Mouse (Mus musculus): ENCODE measurements around the gene Ccdc85b. TPM values are rescaled to one million over a fixed set of nuclear protein-coding genes. Genes with fewer than 3 reads are reported as not detected.

The Ccdc85b gene
- polyA plus RNA-seq, 1 experiment from 2014 or later, result 6.8 TPM

DNA sequence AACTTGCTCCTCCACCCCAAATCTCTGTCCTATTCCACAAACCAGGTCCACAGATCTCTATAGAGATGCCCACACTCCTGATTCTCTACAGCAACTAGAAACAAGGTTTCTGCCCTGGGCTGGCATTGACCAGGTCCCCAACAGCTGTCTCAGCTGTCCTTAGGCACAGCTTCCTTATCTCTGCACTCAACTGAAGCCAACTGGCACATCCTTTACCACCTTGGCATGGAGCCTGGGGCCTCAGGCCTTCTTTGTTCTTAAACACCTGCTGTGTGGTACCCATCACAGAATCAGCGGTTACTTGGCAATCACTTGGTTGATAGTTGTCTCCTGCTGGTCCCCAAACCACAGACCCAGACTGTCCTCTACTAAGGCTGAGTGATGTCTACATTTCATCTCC lies 27.3 kb downstream of the Ccdc85b start:
- Histone ChIP-seq H3K9me3 (no peaks in the 10 kb centered on the region), H3K36me3 (peaks cover 22% of the 10 kb centered on the region), H3K4me3 (no peak overlapping the region), H3K9ac (no peak overlapping the region), H3K27ac (no peak overlapping the region), H3K4me1 (peaks cover 35% of the 10 kb centered on the region), H3K4me2 (no peak overlapping the region), H3K27me3 (no peaks in the 10 kb centered on the region)
- WGBS, result 87% methylated on average over 1 of the region's 1 CpGs
- no peak for ATAC-seq (ENCODE audit: insufficient number of reproducible peaks, insufficient read depth, low FRiP score, low TSS enrichment, low read depth)

DNA sequence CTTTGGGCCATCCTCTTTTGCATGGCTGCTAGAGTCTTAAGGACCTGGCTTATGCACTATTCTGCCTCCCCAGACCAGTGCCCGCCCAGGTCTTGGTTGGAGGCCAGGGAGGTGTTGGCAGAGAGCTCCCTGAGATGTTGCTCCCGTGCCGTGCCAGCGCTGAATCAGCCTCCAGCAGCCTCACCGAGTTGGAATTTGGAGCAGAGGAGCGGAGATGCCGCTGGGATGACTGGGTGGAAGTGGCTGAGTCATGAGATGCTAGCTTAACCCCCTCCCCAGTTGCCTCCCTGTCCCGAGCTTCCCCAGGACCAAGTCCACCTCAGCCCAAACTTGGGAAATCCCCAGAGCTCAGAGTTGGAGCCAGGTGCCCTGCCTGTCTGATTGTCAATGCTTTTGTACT lies 27.9 kb downstream of the Ccdc85b start:
- H3K4me1 ChIP-seq, result peaks cover 35% of the 10 kb centered on the region
- no peaks in the 10 kb centered on the region for H3K9me3 ChIP-seq
- no peak overlapping the region for H3K4me3 ChIP-seq
- H3K9ac ChIP-seq, result no peak overlapping the region
- H3K27me3 ChIP-seq, result no peaks in the 10 kb centered on the region
- no peak overlapping the region for H3K27ac ChIP-seq
- 73% methylated on average over 8 of the region's 8 CpGs for WGBS
- ATAC-seq (ENCODE audit: insufficient number of reproducible peaks, insufficient read depth, low FRiP score, low TSS enrichment, low read depth), result no peak
- no peak overlapping the region for H3K4me2 ChIP-seq
- peaks cover 22% of the 10 kb centered on the region for H3K36me3 ChIP-seq

DNA sequence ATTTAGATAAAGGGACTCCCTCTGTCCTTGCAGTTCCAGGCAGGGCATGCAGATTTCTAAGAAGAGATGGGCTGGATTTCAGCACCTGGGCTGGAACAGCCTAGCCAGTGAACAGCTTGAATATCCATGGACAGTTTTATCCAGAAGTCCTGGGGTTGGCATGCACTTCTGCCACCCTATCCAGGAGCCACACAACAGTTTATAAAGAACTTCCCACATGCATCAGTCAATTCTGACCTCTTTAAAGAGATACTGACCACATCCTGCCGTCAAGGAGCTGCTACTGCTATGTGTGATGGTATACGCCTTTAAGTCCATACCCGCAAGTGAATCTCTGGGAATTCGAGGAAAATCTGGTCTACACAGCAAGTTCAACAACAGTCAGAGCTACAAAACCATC lies 28.5 kb downstream of the Ccdc85b start:
- Histone ChIP-seq H3K9me3 (no peaks in the 10 kb centered on the region), H3K27me3 (no peaks in the 10 kb centered on the region), H3K9ac (0 out of 2 replicates have a peak overlapping the region, but pooled peaks have one; percentile 6), H3K36me3 (peaks cover 22% of the 10 kb centered on the region), H3K4me3 (no peak overlapping the region), H3K4me2 (no peak overlapping the region), H3K27ac (0 out of 2 replicates have a peak overlapping the region, but pooled peaks have one; percentile 33), H3K4me1 (peaks cover 35% of the 10 kb centered on the region)
- ATAC-seq (ENCODE audit: insufficient number of reproducible peaks, insufficient read depth, low FRiP score, low TSS enrichment, low read depth), result no peak
- 83% methylated on average over 4 of the region's 4 CpGs for WGBS

DNA sequence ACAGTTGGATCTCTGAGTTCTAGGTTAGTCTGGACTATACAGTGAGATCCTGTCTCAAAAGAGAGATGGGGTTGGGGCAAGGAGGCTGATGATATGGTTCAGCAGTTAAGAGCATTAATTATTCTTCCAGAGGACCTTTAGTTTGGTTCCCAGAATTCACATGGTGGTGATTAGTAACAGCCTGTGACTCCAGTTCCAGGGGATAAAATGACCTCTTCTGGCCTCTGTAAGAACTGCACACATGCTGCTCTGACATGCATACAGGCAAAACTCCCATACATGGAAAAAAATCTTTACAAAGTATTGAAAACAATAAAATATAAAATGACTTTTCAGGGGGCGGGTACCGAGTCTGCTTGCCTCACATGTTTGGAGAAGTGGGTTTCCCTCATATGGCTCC lies 29.6 kb downstream of the Ccdc85b start:
- no peak overlapping the region for H3K4me3 ChIP-seq
- H3K9me3 ChIP-seq, result no peaks in the 10 kb centered on the region
- WGBS, result 73% methylated on average over 2 of the region's 2 CpGs
- H3K36me3 ChIP-seq, result peaks cover 24% of the 10 kb centered on the region
- no peaks in the 10 kb centered on the region for H3K27me3 ChIP-seq
- H3K4me2 ChIP-seq, result no peak overlapping the region
- H3K9ac ChIP-seq, result no peak overlapping the region
- H3K27ac ChIP-seq, result peak overlapping the region; percentile 48; the same call in 1 of the 2 replicates
- H3K4me1 ChIP-seq, result peaks cover 34% of the 10 kb centered on the region
- no peak for ATAC-seq (ENCODE audit: insufficient number of reproducible peaks, insufficient read depth, low FRiP score, low TSS enrichment, low read depth)

DNA sequence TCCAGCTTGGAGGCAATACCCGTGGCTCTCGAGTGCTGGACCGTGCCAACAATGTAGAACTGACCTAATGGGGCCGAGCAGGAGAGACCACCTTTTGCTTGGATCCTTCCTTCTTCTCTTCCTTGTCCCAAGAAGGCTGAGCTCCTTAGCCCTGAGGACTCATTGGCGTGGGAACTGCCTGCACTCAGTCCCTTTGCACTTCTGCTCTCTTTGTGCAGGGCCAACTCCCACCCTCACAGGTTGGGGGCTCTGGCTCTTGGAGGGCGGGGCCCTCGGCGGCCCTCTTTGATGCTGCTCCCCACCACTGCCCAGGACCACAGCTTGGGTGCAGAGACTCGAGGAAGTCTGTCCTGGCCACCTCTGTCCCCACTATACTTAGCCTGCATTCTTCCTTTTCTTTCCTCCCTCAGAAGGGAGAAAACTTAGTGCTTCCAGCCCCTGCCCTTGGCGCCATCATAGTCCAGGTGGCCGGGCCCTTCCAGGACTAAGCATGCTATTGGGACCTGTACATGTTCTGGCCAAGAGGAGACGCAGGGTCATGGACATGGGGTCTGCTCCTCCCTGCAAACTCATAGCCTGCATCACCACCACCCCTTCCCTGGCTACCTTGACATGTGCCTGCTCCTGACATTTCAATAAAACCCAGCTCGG lies 30.9 kb downstream of the Ccdc85b start:
- Histone ChIP-seq H3K36me3 (peaks cover 37% of the 10 kb centered on the region), H3K4me2 (peak overlapping the region; percentile 79), H3K9ac (peak overlapping the region; percentile 93), H3K9me3 (no peaks in the 10 kb centered on the region), H3K27ac (no peak overlapping the region), H3K27me3 (no peaks in the 10 kb centered on the region), H3K4me3 (peak overlapping the region; percentile 72), H3K4me1 (peaks cover 37% of the 10 kb centered on the region)
- no peak for ATAC-seq (ENCODE audit: insufficient number of reproducible peaks, insufficient read depth, low FRiP score, low TSS enrichment, low read depth)
- 91% methylated on average over 13 of the region's 13 CpGs for WGBS

DNA sequence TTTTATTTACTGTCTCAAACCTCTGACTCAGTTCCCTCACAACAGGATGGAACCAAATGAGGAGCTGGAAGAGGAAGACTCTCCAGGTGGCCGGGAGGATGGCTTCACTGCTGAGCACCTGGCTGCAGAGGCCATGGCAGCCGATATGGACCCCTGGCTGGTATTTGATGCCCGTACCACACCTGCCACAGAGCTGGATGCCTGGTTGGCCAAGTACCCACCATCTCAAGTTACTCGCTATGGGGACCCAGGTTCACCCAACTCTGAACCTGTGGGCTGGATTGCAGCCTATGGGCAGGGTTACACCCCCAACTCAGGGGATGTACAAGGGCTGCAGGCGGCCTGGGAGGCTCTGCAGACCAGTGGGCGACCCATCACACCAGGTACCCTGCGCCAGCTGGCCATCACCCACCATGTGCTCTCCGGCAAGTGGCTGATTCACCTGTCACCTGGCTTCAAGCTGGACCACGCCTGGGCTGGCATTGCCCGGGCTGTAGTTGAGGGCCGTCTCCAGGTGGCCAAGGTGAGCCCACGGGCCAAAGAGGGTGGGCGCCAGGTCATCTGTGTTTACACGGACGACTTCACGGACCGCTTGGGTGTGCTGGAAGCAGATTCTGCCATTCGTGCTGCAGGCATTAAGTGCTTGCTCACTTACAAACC lies 31.7 kb downstream of the Ccdc85b start:
- H3K27me3 ChIP-seq, result no peaks in the 10 kb centered on the region
- H3K9ac ChIP-seq, result peak overlapping the region; percentile 93
- peak overlapping the region; percentile 72 for H3K4me3 ChIP-seq
- peaks cover 37% of the 10 kb centered on the region for H3K4me1 ChIP-seq
- peak overlapping the region; percentile 79 for H3K4me2 ChIP-seq
- H3K9me3 ChIP-seq, result no peaks in the 10 kb centered on the region
- ATAC-seq (ENCODE audit: insufficient number of reproducible peaks, insufficient read depth, low FRiP score, low TSS enrichment, low read depth), result no peak
- whole genome bisulfite sequencing, result 89% methylated on average over 18 of the region's 18 CpGs
- peaks cover 44% of the 10 kb centered on the region for H3K36me3 ChIP-seq
- no peak overlapping the region for H3K27ac ChIP-seq

DNA sequence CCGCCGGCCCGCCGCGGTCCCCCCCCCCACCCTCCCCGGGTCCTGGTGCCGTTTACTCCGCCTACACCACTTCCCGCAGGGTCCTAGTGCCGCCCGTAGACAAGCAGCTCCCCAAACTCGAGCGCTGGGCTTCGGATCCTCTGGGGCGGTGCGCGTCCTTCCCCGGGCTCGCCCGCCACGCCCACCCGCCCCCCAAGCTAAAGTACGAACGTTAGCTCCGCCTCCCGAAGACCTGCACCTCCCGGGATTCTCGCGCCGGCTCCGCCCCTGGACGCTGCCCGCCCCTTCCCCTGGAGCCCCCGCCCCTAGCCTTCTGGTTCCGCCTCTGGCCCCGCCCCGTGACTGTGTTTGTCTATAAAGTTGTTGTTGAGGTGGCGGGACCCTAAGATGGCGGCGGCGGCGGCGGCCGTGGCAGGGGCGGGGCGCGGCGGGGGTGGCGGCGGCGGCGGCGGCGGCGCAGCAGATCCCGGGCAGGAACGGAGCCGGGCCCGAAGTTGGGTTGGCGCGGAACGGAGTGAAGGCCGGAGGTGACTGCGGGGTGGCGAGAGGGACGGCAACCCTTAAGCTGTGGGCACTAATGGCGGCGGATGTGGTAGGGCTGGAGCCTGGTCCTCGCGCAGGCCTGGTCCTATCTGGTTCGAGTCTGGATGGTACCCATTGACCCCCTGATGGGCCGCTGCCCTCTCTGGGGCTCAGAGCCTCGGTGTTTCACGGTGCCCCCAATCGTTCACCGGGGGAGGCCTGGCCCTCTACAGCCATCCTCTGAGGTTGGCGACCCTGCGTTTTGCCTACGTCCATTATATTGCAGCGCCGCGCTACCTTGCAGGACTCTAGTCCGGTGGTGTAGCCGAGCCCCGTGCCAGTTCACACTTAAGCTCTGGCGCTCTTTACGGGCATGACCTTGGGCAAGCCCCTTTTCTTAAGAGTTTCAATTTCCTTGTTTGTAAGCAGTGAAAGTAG lies 32.6 kb downstream of the Ccdc85b start, which contains the start of the genes Drap1 and AI837181:
TSS of gene Drap1 (minus strand) at position 198 of the 960 bp plus-strand sequence.
TSS of gene AI837181 (plus strand) at position 363 of the 960 bp plus-strand sequence.
- Histone ChIP-seq H3K4me2 (peak within 1 kb of the TSS; percentile 79), H3K4me1 (peaks cover 37% of the 10 kb centered on the region), H3K9me3 (no peaks in the 10 kb centered on the region), H3K4me3 (peak within 1 kb of the TSS; percentile 72), H3K9ac (peak within 1 kb of the TSS; percentile 93), H3K27ac (peak within 1 kb of the TSS; percentile 90), H3K27me3 (no peaks in the 10 kb centered on the region), H3K36me3 (peaks cover 53% of the 10 kb centered on the region)
- WGBS, result under 1% methylated on average over 66 of the region's 87 CpGs
- peak; percentile 93 for ATAC-seq (ENCODE audit: insufficient number of reproducible peaks, insufficient read depth, low FRiP score, low TSS enrichment, low read depth)

DNA sequence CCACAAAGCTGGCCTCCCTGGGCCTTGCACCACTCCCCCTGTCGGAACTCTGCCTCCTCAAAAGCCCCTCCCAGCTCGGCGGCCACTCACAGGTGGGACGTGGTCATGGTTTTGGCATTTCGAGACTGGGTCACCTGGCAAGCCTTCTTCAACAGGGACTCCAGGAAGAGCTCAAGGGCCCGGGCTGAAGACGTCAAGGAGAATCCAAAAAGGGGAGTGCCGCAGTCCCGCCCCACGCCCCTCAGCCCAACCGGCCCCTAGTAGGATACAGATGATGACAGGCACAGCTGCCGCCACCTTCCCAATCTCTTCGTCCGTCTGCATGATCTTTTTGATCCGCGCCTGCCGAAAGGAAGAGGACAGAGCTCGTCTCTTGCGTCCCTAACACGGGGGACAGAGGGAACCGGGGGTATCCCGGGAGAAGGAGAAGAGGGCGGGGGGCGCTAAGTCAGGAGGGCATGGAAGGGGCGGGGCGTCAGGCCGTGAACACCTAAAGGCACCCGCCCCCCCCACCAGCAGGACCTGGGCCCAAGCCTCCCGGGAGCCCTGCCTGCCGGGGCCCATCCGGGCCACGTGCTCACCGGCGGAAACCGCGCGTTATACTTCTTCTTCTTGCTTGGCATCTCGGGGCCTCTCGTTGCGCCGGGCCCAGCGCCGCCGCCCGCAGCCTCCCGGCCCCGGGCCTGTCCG lies 33.5 kb downstream of the Ccdc85b start:
- peak; percentile 60 for ATAC-seq (ENCODE audit: insufficient number of reproducible peaks, insufficient read depth, low FRiP score, low TSS enrichment, low read depth)
- Histone ChIP-seq H3K27me3 (no peaks in the 10 kb centered on the region), H3K9me3 (no peaks in the 10 kb centered on the region), H3K36me3 (peaks cover 58% of the 10 kb centered on the region), H3K27ac (peak overlapping the region; percentile 90), H3K4me1 (peaks cover 37% of the 10 kb centered on the region), H3K4me3 (peak overlapping the region; percentile 72), H3K4me2 (peak overlapping the region; percentile 79), H3K9ac (peak overlapping the region; percentile 85)
- under 1% methylated on average over 47 of the region's 48 CpGs for WGBS

DNA sequence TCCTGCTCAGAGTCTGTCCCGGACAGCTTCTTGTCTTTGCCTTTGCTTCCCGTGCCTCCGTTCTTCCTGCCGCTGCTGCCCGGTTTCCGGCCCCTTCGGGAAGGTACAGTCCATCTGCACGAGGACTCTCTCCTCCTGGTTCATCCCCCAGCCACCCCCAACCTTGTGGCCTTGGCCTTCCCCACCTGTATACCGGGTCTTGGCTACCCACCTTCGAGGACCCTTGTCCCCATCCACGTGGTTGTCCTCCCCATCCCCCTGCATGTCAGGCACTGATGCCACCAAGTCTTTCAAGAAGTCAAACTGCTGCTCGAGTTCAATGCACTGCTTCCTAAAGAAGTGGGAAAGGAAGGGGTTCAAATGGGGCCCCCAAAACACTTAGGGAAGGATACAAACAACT lies 34.1 kb downstream of the Ccdc85b start:
- H3K4me1 ChIP-seq, result peaks cover 37% of the 10 kb centered on the region
- H3K9me3 ChIP-seq, result no peaks in the 10 kb centered on the region
- H3K36me3 ChIP-seq, result peaks cover 60% of the 10 kb centered on the region
- ATAC-seq (ENCODE audit: insufficient number of reproducible peaks, insufficient read depth, low FRiP score, low TSS enrichment, low read depth), result no peak
- H3K9ac ChIP-seq, result peak overlapping the region; percentile 85
- H3K27me3 ChIP-seq, result no peaks in the 10 kb centered on the region
- peak overlapping the region; percentile 90 for H3K27ac ChIP-seq
- H3K4me2 ChIP-seq, result peak overlapping the region; percentile 79
- peak overlapping the region; percentile 72 for H3K4me3 ChIP-seq
- 60% methylated on average over 12 of the region's 12 CpGs for WGBS

DNA sequence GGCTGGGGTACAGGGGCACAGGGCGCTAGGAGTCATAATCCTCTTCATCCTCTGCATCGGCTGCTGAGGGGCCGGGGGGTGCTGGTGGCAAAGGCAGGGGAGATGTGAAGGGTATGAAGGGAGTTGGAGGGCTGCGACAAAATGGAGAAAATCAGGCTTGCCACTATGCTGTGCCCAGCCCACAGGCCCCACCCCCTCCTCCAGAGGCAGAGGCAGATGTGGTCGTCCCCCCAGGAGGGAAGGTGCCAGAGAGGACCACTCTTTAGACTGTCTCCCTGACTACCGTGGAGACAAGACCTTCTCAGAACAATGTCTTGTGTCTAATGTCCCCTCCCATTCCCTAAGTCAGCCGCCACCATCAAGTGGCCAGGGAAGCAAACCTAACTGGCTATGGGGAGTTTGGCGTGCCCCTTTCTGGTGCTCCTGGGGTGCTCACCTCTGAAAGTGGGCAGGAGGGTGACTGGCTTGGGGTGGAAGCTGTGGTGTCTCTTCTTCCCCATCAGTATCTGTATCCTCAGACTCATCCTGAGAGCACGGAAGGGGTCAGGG lies 34.7 kb downstream of the Ccdc85b start:
- Histone ChIP-seq H3K4me1 (peaks cover 37% of the 10 kb centered on the region), H3K9me3 (no peaks in the 10 kb centered on the region), H3K27ac (no peak overlapping the region), H3K4me2 (peak overlapping the region; percentile 79), H3K27me3 (no peaks in the 10 kb centered on the region), H3K36me3 (peaks cover 57% of the 10 kb centered on the region), H3K9ac (peak overlapping the region; percentile 85), H3K4me3 (peak overlapping the region; percentile 72)
- WGBS, result 85% methylated on average over 9 of the region's 9 CpGs
- ATAC-seq (ENCODE audit: insufficient number of reproducible peaks, insufficient read depth, low FRiP score, low TSS enrichment, low read depth), result no peak

Measured in embryonic facial prominence, embryonic 13.5 days (tissue).